In the genomic region with DNA sequence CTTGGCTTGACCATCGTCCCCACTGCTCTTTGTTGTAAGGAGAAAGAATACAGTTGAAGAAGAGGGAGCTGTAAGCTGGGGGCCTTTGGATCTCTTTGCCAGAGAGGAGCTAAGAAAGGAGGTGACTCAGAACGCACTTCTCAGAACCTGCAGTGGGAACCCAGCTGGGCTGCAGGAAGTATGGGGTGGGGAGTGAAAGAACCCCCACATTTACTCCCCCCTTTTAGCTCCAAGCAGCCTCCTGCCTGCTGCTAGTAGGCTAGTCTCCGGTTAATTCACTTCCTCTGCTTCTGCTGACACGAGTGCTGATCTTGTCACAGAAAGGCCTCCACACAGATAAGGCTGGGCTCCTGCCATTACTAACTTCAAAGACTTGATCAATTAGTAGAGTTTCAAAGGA, we compare ENCODE assay signal across 7 mouse cellular contexts. TPM values are rescaled to one million over a fixed set of nuclear protein-coding genes. Genes with fewer than 3 reads are reported as not detected.
DNase-seq lines count a peak whose midpoint lies in the region; ATAC-seq lines count a peak whose summit lies in the region.

No protein-coding gene starts in this region.

- H3K36me3 ChIP-seq in neural tube, embryonic 12.5 days, result no peaks in the 10 kb centered on the region
- H3K36me3 ChIP-seq in embryonic facial prominence, embryonic 14.5 days (ENCODE audit: control insufficient read depth, insufficient read depth, low read length), result no peaks in the 10 kb centered on the region
- H3K36me3 ChIP-seq in intestine, embryonic 14.5 days (ENCODE audit: control insufficient read depth, insufficient read depth, low read length), result no peaks in the 10 kb centered on the region
- H3K36me3 ChIP-seq in stomach, embryonic 14.5 days (ENCODE audit: control insufficient read depth, insufficient read depth, low read length), result no peaks in the 10 kb centered on the region

- no peak for ATAC-seq in neural tube, embryonic 12.5 days (ENCODE audit: low FRiP score, low read depth)
- no peak for ATAC-seq in embryonic facial prominence, embryonic 14.5 days (ENCODE audit: low read depth)
- ATAC-seq in intestine, embryonic 14.5 days (replicated peaks; ENCODE audit: low FRiP score, low TSS enrichment, low read depth), result no peak
- ATAC-seq in stomach, embryonic 14.5 days (ENCODE audit: insufficient number of reproducible peaks, insufficient read depth, low FRiP score, low read depth), result no peak

- H3K4me1 ChIP-seq in neural tube, embryonic 12.5 days, result peaks cover 53% of the 10 kb centered on the region
- peaks cover 59% of the 10 kb centered on the region for H3K4me1 ChIP-seq in embryonic facial prominence, embryonic 14.5 days (ENCODE audit: control insufficient read depth, insufficient read depth, low read length)
- peaks cover 71% of the 10 kb centered on the region for H3K4me1 ChIP-seq in intestine, embryonic 14.5 days (replicated peaks; ENCODE audit: control insufficient read depth, insufficient read depth, low read length)
- peaks cover 69% of the 10 kb centered on the region for H3K4me1 ChIP-seq in stomach, embryonic 14.5 days (ENCODE audit: control insufficient read depth, insufficient read depth, low read length)

- whole genome bisulfite sequencing in neural tube, embryonic 12.5 days, result 13% methylated on average over 4 of the region's 4 CpGs
- 18% methylated on average over 4 of the region's 4 CpGs for WGBS in embryonic facial prominence, embryonic 14.5 days
- WGBS in intestine, embryonic 14.5 days, result 27% methylated on average over 4 of the region's 4 CpGs
- whole genome bisulfite sequencing in stomach, embryonic 14.5 days, result 17% methylated on average over 4 of the region's 4 CpGs

- H3K4me2 ChIP-seq in neural tube, embryonic 12.5 days (replicated peaks), result 0 out of 2 replicates have a peak overlapping the region, but pooled peaks have one; percentile 12
- peak overlapping the region; percentile 13; the same call in 1 of the 2 replicates for H3K4me2 ChIP-seq in embryonic facial prominence, embryonic 14.5 days (ENCODE audit: low read depth, low read length)
- no peak overlapping the region for H3K4me2 ChIP-seq in intestine, embryonic 14.5 days (ENCODE audit: low read length)
- H3K4me2 ChIP-seq in stomach, embryonic 14.5 days (replicated peaks; ENCODE audit: low read depth, low read length), result no peak overlapping the region

- H3K9me3 ChIP-seq in neural tube, embryonic 12.5 days, result no peaks in the 10 kb centered on the region
- H3K9me3 ChIP-seq in embryonic facial prominence, embryonic 14.5 days (ENCODE audit: control insufficient read depth, low read length), result no peaks in the 10 kb centered on the region
- no peaks in the 10 kb centered on the region for H3K9me3 ChIP-seq in intestine, embryonic 14.5 days (ENCODE audit: control insufficient read depth, low read length)
- no peaks in the 10 kb centered on the region for H3K9me3 ChIP-seq in stomach, embryonic 14.5 days (ENCODE audit: control insufficient read depth, low read depth, low read length)

- DNase-seq in neural tube, embryonic 10.5 days (ENCODE audit: extremely low spot score, low spot score), result no peak
- peak; percentile 13 for DNase-seq in embryonic facial prominence, embryonic 14.5 days (ENCODE audit: low spot score)
- no peak for DNase-seq in intestine, embryonic 14.5 days (ENCODE audit: low spot score)
- no peak for DNase-seq in adipocyte (ENCODE audit: low spot score)
- DNase-seq in adrenal gland, postnatal 25 days, result no peak

- H3K27ac ChIP-seq in neural tube, embryonic 12.5 days, result no peak overlapping the region
- H3K27ac ChIP-seq in embryonic facial prominence, embryonic 14.5 days (replicated peaks; ENCODE audit: low read depth, low read length), result peak overlapping the region; percentile 64
- H3K27ac ChIP-seq in intestine, embryonic 14.5 days (ENCODE audit: low read depth), result peak overlapping the region; percentile 16; the same call in 1 of the 2 replicates
- H3K27ac ChIP-seq in stomach, embryonic 14.5 days (ENCODE audit: low read length), result peak overlapping the region; percentile 66; the same call in 1 of the 2 replicates

- no peak overlapping the region for H3K4me3 ChIP-seq in neural tube, embryonic 12.5 days
- H3K4me3 ChIP-seq in embryonic facial prominence, embryonic 14.5 days (ENCODE audit: low read depth, low read length), result no peak overlapping the region
- no peak overlapping the region for H3K4me3 ChIP-seq in intestine, embryonic 14.5 days (ENCODE audit: low read depth, low read length)
- H3K4me3 ChIP-seq in stomach, embryonic 14.5 days (ENCODE audit: low read depth, low read length), result no peak overlapping the region

- no peak overlapping the region for H3K9ac ChIP-seq in neural tube, embryonic 12.5 days
- no peak overlapping the region for H3K9ac ChIP-seq in embryonic facial prominence, embryonic 14.5 days (ENCODE audit: low read depth, low read length)
- H3K9ac ChIP-seq in intestine, embryonic 14.5 days (ENCODE audit: low read length), result no peak overlapping the region
- no peak overlapping the region for H3K9ac ChIP-seq in stomach, embryonic 14.5 days (replicated peaks; ENCODE audit: low read depth, low read length)

- no peaks in the 10 kb centered on the region for H3K27me3 ChIP-seq in neural tube, embryonic 12.5 days (replicated peaks)
- H3K27me3 ChIP-seq in embryonic facial prominence, embryonic 14.5 days (replicated peaks; ENCODE audit: control insufficient read depth, insufficient read depth, low read length), result no peaks in the 10 kb centered on the region
- no peaks in the 10 kb centered on the region for H3K27me3 ChIP-seq in intestine, embryonic 14.5 days (replicated peaks; ENCODE audit: control insufficient read depth, insufficient read depth, low read length)
- no peaks in the 10 kb centered on the region for H3K27me3 ChIP-seq in stomach, embryonic 14.5 days (ENCODE audit: control insufficient read depth, insufficient read depth, low read length)

RNA-seq across cellular contexts. Expression of gene Ier5, which starts 12.5 kb away (rescaled TPM):
- 18.9 and 23.2 TPM in 2 replicates for polyA plus RNA-seq in neural tube, embryonic 12.5 days (2016; fragmentation: Nextera tagmentation; extraction: Ambion mirVana)
- polyA plus RNA-seq in embryonic facial prominence, embryonic 14.5 days (2014; fragmentation: Nextera tagmentation; extraction: Ambion mirVana), result 9.9 and 11.0 TPM in 2 replicates
- polyA plus RNA-seq in intestine, embryonic 14.5 days (2014; fragmentation: Nextera tagmentation; extraction: Ambion mirVana), result 6.0 and 6.7 TPM in 2 replicates
- 7.1 and 8.2 TPM in 2 replicates for polyA plus RNA-seq in stomach, embryonic 14.5 days (2014; fragmentation: Nextera tagmentation; extraction: Ambion mirVana)
- 6.7 and 9.1 TPM in 2 replicates for total RNA-seq in adrenal gland, postnatal 25 days (2021)

RNA-seq across cellular contexts. Expression of gene Mr1, which starts 59.7 kb away (rescaled TPM):
- polyA plus RNA-seq in neural tube, embryonic 12.5 days (2016; fragmentation: Nextera tagmentation; extraction: Ambion mirVana), result 0.76 and 1.0 TPM in 2 replicates
- polyA plus RNA-seq in embryonic facial prominence, embryonic 14.5 days (2014; fragmentation: Nextera tagmentation; extraction: Ambion mirVana), result 6.8 and 7.9 TPM in 2 replicates
- 6.3 and 6.8 TPM in 2 replicates for polyA plus RNA-seq in intestine, embryonic 14.5 days (2014; fragmentation: Nextera tagmentation; extraction: Ambion mirVana)
- polyA plus RNA-seq in stomach, embryonic 14.5 days (2014; fragmentation: Nextera tagmentation; extraction: Ambion mirVana), result 11.0 and 13.5 TPM in 2 replicates
- 18.1 and 31.4 TPM in 2 replicates for total RNA-seq in adrenal gland, postnatal 25 days (2021)

Comparison
In these comparisons a context has a peak if more than half of its experiments do, and no peak if none do; other contexts are left out.
1. H3K4me2 ChIP-seq: peak in neural tube, embryonic 12.5 days (single experiment) and embryonic facial prominence, embryonic 14.5 days (single experiment); none in intestine, embryonic 14.5 days (single experiment) and stomach, embryonic 14.5 days (single experiment).